11 mouse cellular contexts compared by ENCODE assay signal in genomic region chr1:126686678-126687077, GRCm38 (mm10).
DNase-seq lines count a peak whose midpoint lies in the region; ATAC-seq lines count a peak whose summit lies in the region.
"Had no signal": no experiment of that assay in that cellular context is flagged by ENCODE, and none has a peak within 500 bp of the region (broad histone marks: within the 10 kb centered on the region; RNA-seq: fewer than 3 reads in every experiment).

No protein-coding gene starts in this region.

- H3K4me2 ChIP-seq in forebrain, embryonic 13.5 days, result no peak overlapping the region
- H3K4me2 ChIP-seq in neural tube, embryonic 13.5 days, result no peak overlapping the region
- H3K4me2 ChIP-seq: liver, embryonic 15.5 days had no signal

- no peak for DNase-seq in forebrain, embryonic 10.5 days (ENCODE audit: extremely low spot score, low spot score)
- no peak for DNase-seq in neural tube, embryonic 10.5 days (ENCODE audit: extremely low spot score, low spot score)
- DNase-seq in cerebellum, postnatal 36 days, result peak; percentile 68 to 79
- DNase-seq in layer of hippocampus, postnatal 36 days, result peak; percentile 64 to 68
- no peak for DNase-seq in lung, adult 18-20 months

- no peaks in the 10 kb centered on the region for H3K36me3 ChIP-seq in forebrain, embryonic 13.5 days (ENCODE audit: poor library complexity, severe bottlenecking)
- no peaks in the 10 kb centered on the region for H3K36me3 ChIP-seq in forebrain, embryonic 10.5 days (replicated peaks)
- H3K36me3 ChIP-seq in neural tube, embryonic 13.5 days, result no peaks in the 10 kb centered on the region
- H3K36me3 ChIP-seq: embryonic facial prominence, embryonic 10.5 days; liver, embryonic 15.5 days had no signal

- no peaks in the 10 kb centered on the region for H3K9me3 ChIP-seq in forebrain, embryonic 13.5 days (replicated peaks)
- H3K9me3 ChIP-seq in forebrain, embryonic 10.5 days, result no peaks in the 10 kb centered on the region
- no peaks in the 10 kb centered on the region for H3K9me3 ChIP-seq in neural tube, embryonic 13.5 days
- H3K9me3 ChIP-seq: embryonic facial prominence, embryonic 10.5 days; liver, embryonic 15.5 days had no signal

- H3K27ac ChIP-seq in forebrain, embryonic 13.5 days, result peak overlapping the region; percentile 60
- no peak overlapping the region for H3K27ac ChIP-seq in forebrain, embryonic 10.5 days
- H3K27ac ChIP-seq in neural tube, embryonic 13.5 days (replicated peaks), result peak overlapping the region; percentile 40; the same call in 1 of the 2 replicates
- H3K27ac ChIP-seq: embryonic facial prominence, embryonic 10.5 days; kidney, postnatal 0 days; liver, embryonic 15.5 days had no signal

- H3K4me3 ChIP-seq in forebrain, embryonic 13.5 days, result no peak overlapping the region
- H3K4me3 ChIP-seq in forebrain, embryonic 10.5 days, result no peak overlapping the region
- no peak overlapping the region for H3K4me3 ChIP-seq in neural tube, embryonic 13.5 days
- H3K4me3 ChIP-seq: embryonic facial prominence, embryonic 10.5 days; liver, embryonic 15.5 days had no signal

- 90% methylated on average over 2 of the region's 2 CpGs for WGBS in forebrain, embryonic 13.5 days
- WGBS in forebrain, embryonic 10.5 days, result 89% methylated on average over 2 of the region's 2 CpGs
- WGBS in neural tube, embryonic 13.5 days, result 90% methylated on average over 2 of the region's 2 CpGs

- H3K4me1 ChIP-seq in forebrain, embryonic 13.5 days, result peaks cover 60% of the 10 kb centered on the region
- peaks cover 30% of the 10 kb centered on the region for H3K4me1 ChIP-seq in forebrain, embryonic 10.5 days
- peaks cover 61% of the 10 kb centered on the region for H3K4me1 ChIP-seq in neural tube, embryonic 13.5 days (replicated peaks)
- H3K4me1 ChIP-seq: liver, embryonic 15.5 days had no signal

- no peak overlapping the region for H3K9ac ChIP-seq in forebrain, embryonic 13.5 days
- no peak overlapping the region for H3K9ac ChIP-seq in neural tube, embryonic 13.5 days
- H3K9ac ChIP-seq: liver, embryonic 15.5 days had no signal

- peak; percentile 8; the same call in 1 of the 2 replicates for ATAC-seq in forebrain, embryonic 13.5 days
- no peak for ATAC-seq in neural tube, embryonic 13.5 days (ENCODE audit: low read depth)
- no peak for ATAC-seq in megakaryocyte, adult 5-6 weeks (ENCODE audit: poor library complexity, severe bottlenecking)

- H3K27me3 ChIP-seq in forebrain, embryonic 13.5 days, result no peaks in the 10 kb centered on the region
- no peaks in the 10 kb centered on the region for H3K27me3 ChIP-seq in forebrain, embryonic 10.5 days (ENCODE audit: poor library complexity, severe bottlenecking)
- H3K27me3 ChIP-seq in neural tube, embryonic 13.5 days, result no peaks in the 10 kb centered on the region
- H3K27me3 ChIP-seq: liver, embryonic 15.5 days had no signal

Comparison
In these comparisons a context has a peak if more than half of its experiments do, and no peak if none do; other contexts are left out.
1. DNase-seq: peak in cerebellum, postnatal 36 days (2 of 2) and layer of hippocampus, postnatal 36 days (2 of 2); none in forebrain, embryonic 10.5 days (single experiment), neural tube, embryonic 10.5 days (single experiment) and lung, adult 18-20 months (0 of 2).